Mouse (Mus musculus): Measurements from ENCODE around the gene Tspan31.

DNA sequence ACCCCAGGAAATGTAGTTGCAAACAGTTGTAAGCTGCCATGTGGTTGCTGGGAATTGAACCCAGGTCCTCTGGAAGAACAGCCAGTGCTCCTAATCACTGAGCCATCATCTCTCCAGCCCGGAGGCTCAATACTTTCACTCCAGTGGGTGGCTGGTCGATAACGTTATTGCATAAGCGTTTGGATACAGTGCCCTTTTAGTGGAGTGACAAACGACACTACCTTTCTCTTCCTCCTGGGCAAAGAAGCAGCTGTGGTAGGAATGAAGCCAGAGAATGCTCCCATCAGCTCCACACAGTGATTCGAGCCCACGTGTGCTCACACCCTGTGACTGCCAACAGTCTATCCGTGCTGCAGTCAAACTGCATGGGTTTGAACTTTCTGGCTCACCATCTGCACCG is 1.1 kb upstream of the Tspan31 start:
- TF ChIP-seq CHD2 (IDR thresholded peaks at IDR 0.05; ENCODE audit: low read length), result no peak
- no peak for TF ChIP-seq UBTF (IDR thresholded peaks at IDR 0.05; ENCODE audit: low read depth, low read length)
- no peak for TF ChIP-seq POLR2AphosphoS2 (IDR thresholded peaks at IDR 0.05; ENCODE audit: low read depth, low read length)
- no peak for TF ChIP-seq POLR2A (IDR thresholded peaks at IDR 0.05; ENCODE audit: low read depth, low read length)
- TF ChIP-seq USF1 (IDR thresholded peaks at IDR 0.05; ENCODE audit: low read depth, low read length), result no peak
- TF ChIP-seq E2F4 (IDR thresholded peaks at IDR 0.05; ENCODE audit: insufficient replicate concordance, low read depth, low read length), result no peak
- TF ChIP-seq CTCF (conservative IDR thresholded peaks at IDR 0.05 in 1 of 2, IDR thresholded peaks at IDR 0.05 in 1 of 2; ENCODE audit: low read depth in 2 of 2, low read length in 2 of 2), result no peak

All from CH12.LX (cell line).